Mouse (Mus musculus) liver, embryonic 14.5 days (tissue): ENCODE measurements around the gene Med12l. TPM values are rescaled to one million over a fixed set of nuclear protein-coding genes. Genes with fewer than 3 reads are reported as not detected.

Source experiments
- ATAC-seq: fragments of 200-750 bp; cut with Nextera tagmentation; 2 replicates; pipeline ENCODE4 v1.8.0; 2017; ENCODE audit warnings: moderate number of reproducible peaks, mild to moderate bottlenecking, moderate library complexity; ENCODE audit not compliant: insufficient read depth
- DNase-seq, 3 experiments: peaks; one replicate each; pipeline ENCODE4 v3.0.0-alpha.2; 2012 to 2013; ENCODE audit warnings: low read depth in 3 of 3, low spot score in 3 of 3
- H3K27ac ChIP-seq: fragments of 300-500 bp; sonication (generic); 2 replicates; pipeline ENCODE4 v1.5.1; 2014; ENCODE audit warnings: moderate library complexity, mild to moderate bottlenecking, control low read depth, inconsistent platforms
- H3K27me3 ChIP-seq: fragments of 300-500 bp; sonication (generic); 2 replicates; pipeline ENCODE4 v1.6.1; 2014; ENCODE audit warnings: mild to moderate bottlenecking, low read length, moderate library complexity; ENCODE audit not compliant: control insufficient read depth, insufficient read depth
- H3K36me3 ChIP-seq: fragments of 300-500 bp; sonication (generic); replicated peaks from 2 replicates; pipeline ENCODE4 v1.6.1; 2014; ENCODE audit warnings: low read depth; ENCODE audit not compliant: control insufficient read depth, insufficient read depth
- H3K4me1 ChIP-seq, 2 experiments: fragments of 200-500 bp in 1 of 2; fragments of 300-500 bp in 1 of 2; sonication (generic) in 1 of 2; replicated peaks; 2 replicates each; pipeline ENCODE4 v1.6.1; 2012 to 2014; ENCODE audit warnings: antibody characterized with exemption in 1 of 2, inconsistent platforms in 1 of 2, low read length in 1 of 2; ENCODE audit not compliant: control insufficient read depth in 2 of 2, insufficient read depth in 2 of 2
- H3K4me2 ChIP-seq: fragments of 300-500 bp; sonication (generic); 2 replicates; pipeline ENCODE4 v1.6.1; 2014; ENCODE audit warnings: low read depth, mild to moderate bottlenecking, control low read depth, moderate library complexity
- H3K4me3 ChIP-seq, 2 experiments: fragments of 200-500 bp in 1 of 2; fragments of 300-500 bp in 1 of 2; sonication (generic) in 1 of 2; 2 replicates each; pipeline ENCODE4 v1.5.1; 2012 to 2014; ENCODE audit warnings: low read depth in 2 of 2, low read length in 2 of 2, mild to moderate bottlenecking in 2 of 2, control low read depth in 1 of 2, inconsistent platforms in 1 of 2, moderate library complexity in 1 of 2; ENCODE audit not compliant: insufficient read depth in 1 of 2
- H3K9ac ChIP-seq: fragments of 300-500 bp; sonication (generic); replicated peaks from 2 replicates; pipeline ENCODE4 v1.6.1; 2014; ENCODE audit warnings: mild to moderate bottlenecking, control low read depth, moderate library complexity
- H3K9me3 ChIP-seq: fragments of 300-500 bp; sonication (generic); 2 replicates; pipeline ENCODE4 v1.6.1; 2016; ENCODE audit warnings: low read length, mixed read lengths; ENCODE audit not compliant: control insufficient read depth
- CTCF ChIP-seq: IDR thresholded peaks from 2 replicates; pipeline ENCODE4 v1.5.1; 2016; ENCODE audit warnings: antibody characterized with exemption, low read depth, control low read depth
- EP300 ChIP-seq: IDR thresholded peaks from 2 replicates; pipeline ENCODE4 v1.6.1; 2016; ENCODE audit warnings: antibody characterized with exemption, low read depth
- WGBS: fragments of 180-500 bp; shearing (Covaris S2); extraction: QIAGEN DNeasy Blood & Tissue Kit; methylation state at CpG from one replicate; pipeline ENCODE4 v1.1.7; 2014; ENCODE audit not compliant: insufficient replicate concordance; 5-methylcytosine and 5-hydroxymethylcytosine counted together
- polyA plus RNA-seq, 2 experiments: library from polyadenylated mRNA; depleted of rRNA in 1 of 2; stranded (reverse) in 1 of 2; unstranded in 1 of 2; fragments of >200 nt; fragmentation: Nextera tagmentation in 1 of 2; extraction: Ambion mirVana in 1 of 2; gene quantifications; 2 replicates each; pipeline versions ENCODE4 v1.2.1 to v1.2.3; 2012 to 2014

Med12l gene
- polyA plus RNA-seq, 2 experiments = 0.57 to 0.63 TPM

DNA sequence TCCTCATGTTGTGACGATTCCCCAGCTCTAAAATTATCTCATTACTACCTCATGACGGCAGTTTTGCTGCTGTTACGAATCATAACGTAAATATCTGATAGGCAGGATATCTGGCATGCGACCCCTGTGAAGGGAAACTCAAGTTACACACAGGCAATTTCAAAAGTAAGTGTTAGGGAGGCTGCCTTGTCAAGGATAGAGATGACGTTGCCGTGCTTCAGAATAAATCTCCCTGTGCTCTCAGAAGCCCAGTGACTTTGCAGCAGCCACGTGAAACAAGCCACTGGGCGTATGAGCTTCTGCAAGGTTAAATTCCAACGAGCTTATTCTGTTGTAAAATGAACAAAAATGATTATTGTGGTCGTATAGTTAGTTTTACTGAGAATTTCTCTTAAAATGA, 73.0 kb downstream of the Med12l start:
- H3K4me1 ChIP-seq = no peaks in the 10 kb centered on the region
- ATAC-seq (no peak), DNase-seq (no peak)
- no peak for TF ChIP-seq EP300
- TF ChIP-seq CTCF = no peak
- H3K4me3 ChIP-seq = no peak overlapping the region
- no peak overlapping the region for H3K27ac ChIP-seq
- no peak overlapping the region for H3K4me2 ChIP-seq
- H3K9ac ChIP-seq = no peak overlapping the region
- H3K36me3 ChIP-seq = no peaks in the 10 kb centered on the region
- 64% methylated on average over 11 of the region's 11 CpGs for WGBS
- no peaks in the 10 kb centered on the region for H3K9me3 ChIP-seq
- no peaks in the 10 kb centered on the region for H3K27me3 ChIP-seq

DNA sequence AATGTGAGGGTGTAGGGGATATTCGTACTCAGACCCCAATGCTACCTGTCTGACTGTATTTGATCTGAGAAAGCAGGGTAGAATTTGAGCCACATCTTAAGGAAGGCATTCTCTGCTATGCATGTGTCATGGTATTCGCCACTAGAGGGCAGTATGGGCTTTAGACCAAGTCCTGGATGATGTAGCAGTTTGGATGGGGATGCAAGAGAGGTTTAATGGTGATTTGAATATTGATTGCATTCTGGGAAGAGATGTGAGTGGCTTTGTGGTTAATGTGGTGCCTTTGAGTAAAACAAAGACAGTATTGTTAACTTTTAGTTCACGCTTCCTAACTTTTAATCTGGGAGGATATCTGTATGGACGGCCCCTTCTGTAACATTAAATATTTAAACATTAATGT, 73.7 kb downstream of the Med12l start:
- Histone ChIP-seq H3K4me3 (no peak overlapping the region), H3K27ac (no peak overlapping the region), H3K9ac (no peak overlapping the region), H3K27me3 (no peaks in the 10 kb centered on the region), H3K9me3 (no peaks in the 10 kb centered on the region), H3K36me3 (no peaks in the 10 kb centered on the region), H3K4me1 (no peaks in the 10 kb centered on the region), H3K4me2 (no peak overlapping the region)
- 16% methylated on average over 4 of the region's 4 CpGs for WGBS
- no peak for ATAC-seq
- peak; percentile 40 to 61 (median 45) for DNase-seq
- TF ChIP-seq CTCF (peak; percentile 87), EP300 (no peak)

DNA sequence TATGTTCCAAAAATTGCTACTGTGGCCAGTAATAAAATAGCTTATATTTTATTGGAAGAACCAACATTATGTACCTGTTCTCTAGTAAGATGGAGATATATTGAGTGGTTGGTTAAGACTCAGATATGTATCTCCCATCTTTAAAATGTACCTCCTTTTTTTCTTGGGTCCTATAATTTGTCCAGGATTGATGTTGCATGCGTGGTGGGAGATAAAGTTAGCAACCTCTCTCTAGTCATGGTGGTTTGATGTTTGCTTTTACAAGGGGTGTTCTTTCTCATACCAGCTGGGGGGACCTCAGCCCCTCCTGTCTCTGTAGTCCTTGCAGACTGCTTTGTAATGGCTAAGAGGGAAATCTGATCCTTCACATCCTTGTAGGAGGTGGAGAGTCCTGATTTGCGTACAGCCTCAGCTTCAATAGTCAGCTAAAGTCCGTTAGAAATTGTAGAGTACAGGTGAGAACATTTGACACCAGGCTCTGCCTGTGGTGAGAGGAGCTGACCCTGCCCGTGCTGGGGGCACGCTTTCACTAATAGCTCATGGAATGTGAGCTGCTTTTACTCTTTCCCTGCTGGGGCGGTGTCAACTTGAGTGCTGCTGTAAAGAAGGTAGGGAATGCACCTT, 74.8 kb downstream of the Med12l start:
- DNase-seq (no peak), ATAC-seq (no peak)
- TF ChIP-seq CTCF (no peak), EP300 (no peak)
- Histone ChIP-seq H3K4me2 (no peak overlapping the region), H3K27ac (no peak overlapping the region), H3K9ac (no peak overlapping the region), H3K36me3 (no peaks in the 10 kb centered on the region), H3K4me1 (no peaks in the 10 kb centered on the region), H3K4me3 (no peak overlapping the region), H3K27me3 (no peaks in the 10 kb centered on the region), H3K9me3 (no peaks in the 10 kb centered on the region)
- WGBS = 42% methylated on average over 6 of the region's 6 CpGs

DNA sequence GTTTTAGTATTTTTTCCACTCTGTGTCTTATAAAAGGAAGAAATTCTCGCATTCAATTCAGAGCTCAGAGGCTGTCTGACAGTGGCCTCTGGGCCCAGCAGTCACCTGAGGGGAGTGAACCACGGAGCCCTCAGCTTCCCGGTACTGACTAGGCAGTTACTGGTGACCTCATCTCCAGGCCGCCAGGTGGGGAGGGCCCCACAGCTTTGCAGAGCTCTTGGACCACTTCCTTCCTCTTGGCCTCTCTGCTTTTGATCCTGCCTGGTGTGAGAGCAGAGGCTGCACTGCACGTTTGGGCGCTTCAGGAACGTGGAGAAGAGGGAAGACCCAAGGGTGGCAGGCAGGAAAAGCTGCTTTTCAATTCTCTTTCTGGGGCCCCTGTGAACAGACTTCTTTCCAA, 75.3 kb downstream of the Med12l start:
- Histone ChIP-seq H3K9ac (no peak overlapping the region), H3K27me3 (no peaks in the 10 kb centered on the region), H3K4me1 (no peaks in the 10 kb centered on the region), H3K4me2 (no peak overlapping the region), H3K27ac (no peak overlapping the region), H3K4me3 (no peak overlapping the region), H3K36me3 (no peaks in the 10 kb centered on the region), H3K9me3 (no peaks in the 10 kb centered on the region)
- DNase-seq = no peak
- TF ChIP-seq CTCF = no peak
- no peak for TF ChIP-seq EP300
- 13% methylated on average over 7 of the region's 7 CpGs for WGBS
- no peak for ATAC-seq

DNA sequence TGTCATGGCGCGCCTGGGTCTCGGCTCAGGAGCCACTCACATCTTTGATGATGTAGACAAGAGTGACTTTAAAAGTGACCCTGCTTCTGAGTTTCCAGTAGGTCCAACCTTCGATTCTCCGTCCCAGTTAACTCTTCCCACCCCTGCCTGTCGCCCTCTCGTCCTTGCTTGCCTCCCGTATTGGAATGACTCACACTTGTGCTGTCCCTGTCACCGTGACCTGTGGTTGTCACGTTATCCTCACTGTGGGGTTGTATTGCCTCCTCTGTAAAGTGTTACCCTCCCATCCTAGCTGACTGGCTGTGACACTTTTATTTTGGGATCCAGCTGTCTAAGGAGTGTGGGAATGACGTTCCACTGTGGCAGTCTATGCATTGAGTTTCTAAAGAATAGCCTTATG, 87.1 kb downstream of the Med12l start:
- TF ChIP-seq CTCF (no peak), EP300 (no peak)
- H3K4me2 ChIP-seq = no peak overlapping the region
- no peaks in the 10 kb centered on the region for H3K36me3 ChIP-seq
- peaks cover 0 to under 1% of the 10 kb centered on the region in 2 experiments; a peak in 2 of 4 replicates for H3K4me1 ChIP-seq
- no peaks in the 10 kb centered on the region for H3K27me3 ChIP-seq
- ATAC-seq = no peak
- no peak for DNase-seq
- WGBS = 69% methylated on average over 11 of the region's 11 CpGs
- H3K27ac ChIP-seq = no peak overlapping the region
- H3K9ac ChIP-seq = no peak overlapping the region
- no peaks in the 10 kb centered on the region for H3K9me3 ChIP-seq
- no peak overlapping the region for H3K4me3 ChIP-seq
